Mouse (Mus musculus): ENCODE data around the gene Srp14. TPM values are rescaled to one million over a fixed set of nuclear protein-coding genes. Genes with fewer than 3 reads are reported as not detected.

Srp14 gene
- polyA plus RNA-seq (2015; fragmentation: Nextera tagmentation; extraction: Ambion mirVana): 85.3 and 92.3 TPM in 2 replicates

GRCm38 (mm10) chr2:118479550-118479909 lies at the start of gene Srp14:
Gene Srp14 (minus strand): TSS chr2:118479711.
- Histone ChIP-seq H3K36me3 (ENCODE audit: control insufficient read depth, insufficient read depth) (peaks cover 20% of the 10 kb centered on the region), H3K9me3 (replicated peaks; ENCODE audit: control insufficient read depth, low read length) (no peaks in the 10 kb centered on the region), H3K9ac (ENCODE audit: low read depth, low read length) (peak within 1 kb of the TSS; percentile 97), H3K4me1 (ENCODE audit: control insufficient read depth, low read depth, low read length) (peaks cover 23% of the 10 kb centered on the region), H3K27ac (ENCODE audit: low read length) (peak within 1 kb of the TSS; percentile 93), H3K4me2 (ENCODE audit: low read depth, low read length) (peak within 1 kb of the TSS; percentile 89), H3K27me3 (ENCODE audit: control insufficient read depth, insufficient read depth, low read depth, low read length) (no peaks in the 10 kb centered on the region), H3K4me3 (ENCODE audit: low read depth, low read length) (peak within 1 kb of the TSS; percentile 96)
- peak; percentile 93 for ATAC-seq (ENCODE audit: low read depth)
- WGBS (ENCODE audit: insufficient replicate concordance): under 1% methylated on average over 35 of the region's 35 CpGs

GRCm38 (mm10) chr2:118526545-118526944 lies 47.0 kb upstream of the Srp14 start:
- no peaks in the 10 kb centered on the region for H3K27me3 ChIP-seq (ENCODE audit: control insufficient read depth, insufficient read depth, low read depth, low read length)
- peaks cover 8% of the 10 kb centered on the region for H3K4me1 ChIP-seq (ENCODE audit: control insufficient read depth, low read depth, low read length)
- 72% methylated on average over 5 of the region's 5 CpGs for WGBS (ENCODE audit: insufficient replicate concordance)
- H3K9me3 ChIP-seq (replicated peaks; ENCODE audit: control insufficient read depth, low read length): no peaks in the 10 kb centered on the region
- no peaks in the 10 kb centered on the region for H3K36me3 ChIP-seq (ENCODE audit: control insufficient read depth, insufficient read depth)
- no peak overlapping the region for H3K4me3 ChIP-seq (ENCODE audit: low read depth, low read length)
- ATAC-seq (ENCODE audit: low read depth): no peak
- H3K27ac ChIP-seq (ENCODE audit: low read length): no peak overlapping the region
- H3K9ac ChIP-seq (ENCODE audit: low read depth, low read length): no peak overlapping the region
- H3K4me2 ChIP-seq (ENCODE audit: low read depth, low read length): no peak overlapping the region

DNA sequence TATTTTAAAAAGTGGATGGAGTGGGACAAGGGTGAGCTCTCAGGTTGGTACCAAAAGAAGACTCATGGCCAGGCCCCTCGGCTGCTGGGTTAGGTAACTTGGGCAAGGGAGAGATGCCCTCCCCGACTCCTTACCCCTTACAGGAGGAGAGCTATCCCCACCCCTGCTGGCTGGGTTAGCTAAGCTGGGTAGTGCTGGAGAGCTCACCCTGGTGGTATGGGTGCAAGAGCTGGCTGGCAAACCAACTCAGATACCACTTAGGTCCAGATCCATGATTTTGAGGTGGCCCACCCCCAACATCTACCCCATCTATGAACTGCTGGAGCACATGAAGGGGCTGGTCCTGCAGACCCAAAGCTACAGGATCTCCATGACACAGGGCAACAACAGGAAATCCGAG lies 45.3 kb upstream of the Srp14 start:
- Histone ChIP-seq H3K27me3 (ENCODE audit: control insufficient read depth, insufficient read depth, low read depth, low read length) (no peaks in the 10 kb centered on the region), H3K4me3 (ENCODE audit: low read depth, low read length) (no peak overlapping the region), H3K9me3 (replicated peaks; ENCODE audit: control insufficient read depth, low read length) (no peaks in the 10 kb centered on the region), H3K36me3 (ENCODE audit: control insufficient read depth, insufficient read depth) (no peaks in the 10 kb centered on the region), H3K9ac (ENCODE audit: low read depth, low read length) (no peak overlapping the region), H3K4me1 (ENCODE audit: control insufficient read depth, low read depth, low read length) (peaks cover 18% of the 10 kb centered on the region), H3K4me2 (ENCODE audit: low read depth, low read length) (no peak overlapping the region), H3K27ac (ENCODE audit: low read length) (no peak overlapping the region)
- 50% methylated on average over 3 of the region's 3 CpGs for WGBS (ENCODE audit: insufficient replicate concordance)
- no peak for ATAC-seq (ENCODE audit: low read depth)

DNA sequence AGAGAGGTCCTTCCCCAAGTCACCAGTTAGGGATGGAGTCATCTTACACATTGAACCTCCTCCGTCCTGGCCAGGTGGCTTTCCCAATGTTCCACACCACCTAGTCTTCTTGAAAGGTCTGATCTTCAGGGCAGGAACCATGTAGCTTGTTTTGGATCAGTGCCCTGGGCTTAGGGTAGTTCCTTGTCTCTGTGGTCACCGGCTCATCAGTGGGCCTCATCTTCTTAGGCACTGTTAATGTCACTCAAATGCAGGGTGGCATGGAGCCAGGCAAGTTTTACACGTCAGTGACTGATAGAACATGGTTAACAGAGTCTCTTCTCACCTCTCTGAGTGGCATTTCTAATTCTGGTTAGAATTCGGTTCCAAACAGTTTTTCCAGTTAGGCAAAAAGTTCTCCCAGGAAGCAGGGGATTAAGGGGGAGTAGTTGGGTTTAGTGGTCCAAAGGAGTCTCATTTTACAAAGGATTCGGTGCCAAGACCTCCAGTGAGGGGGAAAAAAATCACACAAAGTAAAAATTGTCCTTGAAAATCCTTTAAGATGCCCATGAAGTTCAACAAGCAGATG lies 43.7 kb upstream of the Srp14 start:
- WGBS (ENCODE audit: insufficient replicate concordance): 38% methylated on average over 5 of the region's 5 CpGs
- H3K27me3 ChIP-seq (ENCODE audit: control insufficient read depth, insufficient read depth, low read depth, low read length): no peaks in the 10 kb centered on the region
- H3K4me3 ChIP-seq (ENCODE audit: low read depth, low read length): no peak overlapping the region
- no peak overlapping the region for H3K27ac ChIP-seq (ENCODE audit: low read length)
- no peak overlapping the region for H3K9ac ChIP-seq (ENCODE audit: low read depth, low read length)
- ATAC-seq (ENCODE audit: low read depth): no peak
- no peaks in the 10 kb centered on the region for H3K9me3 ChIP-seq (replicated peaks; ENCODE audit: control insufficient read depth, low read length)
- H3K4me2 ChIP-seq (ENCODE audit: low read depth, low read length): no peak overlapping the region
- H3K36me3 ChIP-seq (ENCODE audit: control insufficient read depth, insufficient read depth): no peaks in the 10 kb centered on the region
- H3K4me1 ChIP-seq (ENCODE audit: control insufficient read depth, low read depth, low read length): peaks cover 16% of the 10 kb centered on the region

DNA sequence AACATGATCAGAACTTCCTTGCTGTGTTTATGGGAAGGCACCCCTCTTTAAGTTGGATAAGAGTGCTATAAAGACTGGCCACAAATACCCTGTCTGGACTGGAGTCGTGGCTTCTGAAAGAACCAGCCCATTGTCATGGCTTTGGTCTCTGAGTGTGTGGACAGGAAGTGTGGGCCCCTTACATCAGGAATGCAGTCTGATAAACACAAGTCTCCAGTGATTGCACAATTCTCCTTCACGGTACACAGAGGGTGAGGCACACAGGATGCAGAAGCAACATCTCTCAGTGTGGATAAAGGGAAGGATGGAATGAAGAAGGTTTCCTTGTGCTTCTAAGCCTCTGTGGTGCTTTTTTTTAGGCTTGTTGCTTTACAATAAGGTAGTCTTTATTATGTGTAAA lies 42.8 kb upstream of the Srp14 start:
- Histone ChIP-seq H3K27me3 (ENCODE audit: control insufficient read depth, insufficient read depth, low read depth, low read length) (no peaks in the 10 kb centered on the region), H3K36me3 (ENCODE audit: control insufficient read depth, insufficient read depth) (no peaks in the 10 kb centered on the region), H3K9me3 (replicated peaks; ENCODE audit: control insufficient read depth, low read length) (no peaks in the 10 kb centered on the region), H3K4me1 (ENCODE audit: control insufficient read depth, low read depth, low read length) (peaks cover 16% of the 10 kb centered on the region), H3K4me2 (ENCODE audit: low read depth, low read length) (no peak overlapping the region), H3K27ac (ENCODE audit: low read length) (no peak overlapping the region), H3K4me3 (ENCODE audit: low read depth, low read length) (no peak overlapping the region), H3K9ac (ENCODE audit: low read depth, low read length) (no peak overlapping the region)
- ATAC-seq (ENCODE audit: low read depth): peak; percentile 52
- 0% methylated on average over 2 of the region's 2 CpGs for WGBS (ENCODE audit: insufficient replicate concordance)

DNA sequence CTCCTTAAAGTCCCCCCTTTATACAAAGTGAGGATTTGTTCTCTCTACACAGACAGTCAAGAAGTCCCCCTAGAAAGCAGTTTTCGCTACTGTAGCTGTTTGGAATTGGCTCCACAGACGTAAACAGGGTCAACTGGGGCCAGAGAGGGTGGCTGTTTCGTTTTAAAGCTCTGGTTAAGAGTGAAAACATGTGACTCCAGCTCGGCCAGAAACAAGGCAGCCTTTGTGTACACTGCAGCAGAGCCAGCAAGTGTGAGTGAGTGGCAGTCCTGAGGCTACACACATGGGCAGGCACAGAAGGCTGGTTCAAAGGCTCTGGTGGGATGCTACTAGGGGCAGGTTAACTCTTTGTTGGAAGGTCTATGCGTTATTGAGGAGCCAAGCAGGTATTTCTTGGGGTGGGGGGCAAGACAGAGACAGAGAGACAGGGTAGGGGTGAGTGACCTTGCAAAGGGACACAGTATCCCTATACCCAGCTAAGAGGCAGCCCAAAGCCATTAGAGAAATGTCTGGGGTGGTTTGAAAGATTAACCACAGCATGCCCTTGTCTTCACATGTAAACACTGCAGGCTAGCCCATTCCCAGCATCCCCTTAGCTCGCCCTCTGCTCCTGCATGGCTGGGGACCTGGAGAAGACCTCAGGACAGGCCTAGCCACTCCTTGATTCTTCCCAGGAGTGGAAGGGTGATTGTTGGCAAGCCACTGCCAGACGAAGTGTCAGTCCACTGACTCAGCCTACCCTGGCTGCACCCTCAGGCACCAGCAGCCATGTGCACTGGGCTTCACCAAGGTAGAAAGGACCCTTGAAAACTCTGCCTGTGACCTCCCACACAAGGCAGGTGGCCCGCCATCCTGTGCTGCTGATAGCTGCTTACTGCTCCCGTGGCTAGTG lies 40.8 kb upstream of the Srp14 start:
- ATAC-seq (ENCODE audit: low read depth): peak; percentile 76
- Histone ChIP-seq H3K36me3 (ENCODE audit: control insufficient read depth, insufficient read depth) (no peaks in the 10 kb centered on the region), H3K27me3 (ENCODE audit: control insufficient read depth, insufficient read depth, low read depth, low read length) (no peaks in the 10 kb centered on the region), H3K4me1 (ENCODE audit: control insufficient read depth, low read depth, low read length) (peaks cover 16% of the 10 kb centered on the region), H3K4me2 (ENCODE audit: low read depth, low read length) (no peak overlapping the region), H3K9me3 (replicated peaks; ENCODE audit: control insufficient read depth, low read length) (no peaks in the 10 kb centered on the region), H3K27ac (ENCODE audit: low read length) (peak overlapping the region; percentile 57), H3K4me3 (ENCODE audit: low read depth, low read length) (no peak overlapping the region), H3K9ac (ENCODE audit: low read depth, low read length) (no peak overlapping the region)
- 28% methylated on average over 9 of the region's 9 CpGs for WGBS (ENCODE audit: insufficient replicate concordance)

- no peaks in the 10 kb centered on the region for H3K27me3 ChIP-seq (ENCODE audit: control insufficient read depth, insufficient read depth, low read depth, low read length)
- H3K4me1 ChIP-seq (ENCODE audit: control insufficient read depth, low read depth, low read length): no peaks in the 10 kb centered on the region
- no peak for ATAC-seq (ENCODE audit: low read depth)
- no peaks in the 10 kb centered on the region for H3K9me3 ChIP-seq (replicated peaks; ENCODE audit: control insufficient read depth, low read length)
- no peaks in the 10 kb centered on the region for H3K36me3 ChIP-seq (ENCODE audit: control insufficient read depth, insufficient read depth)
- H3K4me3 ChIP-seq (ENCODE audit: low read depth, low read length): no peak overlapping the region
- H3K27ac ChIP-seq (ENCODE audit: low read length): no peak overlapping the region
- 62% methylated on average over 16 of the region's 16 CpGs for WGBS (ENCODE audit: insufficient replicate concordance)
- H3K4me2 ChIP-seq (ENCODE audit: low read depth, low read length): no peak overlapping the region
- no peak overlapping the region for H3K9ac ChIP-seq (ENCODE audit: low read depth, low read length)
Measured at GRCm38 (mm10) chr2:118512418-118513377, 33.2 kb upstream of the Srp14 start.

DNA sequence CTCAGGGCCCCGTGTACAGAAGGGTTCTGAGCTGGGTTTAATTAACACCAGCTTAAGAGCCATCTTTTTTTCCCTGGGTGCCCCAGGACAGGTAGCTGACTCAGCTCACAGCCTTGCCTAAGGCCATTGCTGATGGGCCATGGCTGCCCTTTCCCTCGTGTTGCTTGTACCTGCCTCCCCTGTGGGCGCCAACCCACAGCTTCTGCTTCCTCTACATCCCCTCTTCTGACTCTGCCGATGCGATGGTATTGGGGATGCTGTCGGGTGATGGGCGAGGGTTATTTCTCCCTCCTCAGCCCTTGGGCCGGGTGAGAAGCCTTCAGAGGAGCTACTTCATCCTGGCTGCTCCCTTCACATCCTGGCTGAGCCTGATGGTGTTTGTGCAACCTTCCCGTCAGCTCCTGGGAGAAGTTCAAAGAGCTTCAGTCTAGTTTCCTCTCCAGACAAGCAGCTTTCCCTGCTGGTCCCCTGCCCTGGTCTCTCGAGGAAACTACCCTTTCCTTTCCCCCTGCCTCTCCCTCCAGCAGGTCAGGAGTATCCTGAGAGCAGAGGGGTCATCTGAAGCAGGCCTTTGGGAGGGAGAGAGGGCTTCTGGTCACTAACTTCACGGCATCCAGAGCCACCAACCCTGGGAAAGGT lies 32.4 kb upstream of the Srp14 start:
- no peaks in the 10 kb centered on the region for H3K4me1 ChIP-seq (ENCODE audit: control insufficient read depth, low read depth, low read length)
- H3K27ac ChIP-seq (ENCODE audit: low read length): no peak overlapping the region
- ATAC-seq (ENCODE audit: low read depth): no peak
- H3K9ac ChIP-seq (ENCODE audit: low read depth, low read length): no peak overlapping the region
- H3K4me3 ChIP-seq (ENCODE audit: low read depth, low read length): no peak overlapping the region
- H3K9me3 ChIP-seq (replicated peaks; ENCODE audit: control insufficient read depth, low read length): no peaks in the 10 kb centered on the region
- H3K27me3 ChIP-seq (ENCODE audit: control insufficient read depth, insufficient read depth, low read depth, low read length): no peaks in the 10 kb centered on the region
- 30% methylated on average over 11 of the region's 11 CpGs for WGBS (ENCODE audit: insufficient replicate concordance)
- H3K4me2 ChIP-seq (ENCODE audit: low read depth, low read length): no peak overlapping the region
- no peaks in the 10 kb centered on the region for H3K36me3 ChIP-seq (ENCODE audit: control insufficient read depth, insufficient read depth)

Data from liver, embryonic 16.5 days (tissue).